7 mouse cellular contexts compared by ENCODE assay signal in the genomic region with DNA sequence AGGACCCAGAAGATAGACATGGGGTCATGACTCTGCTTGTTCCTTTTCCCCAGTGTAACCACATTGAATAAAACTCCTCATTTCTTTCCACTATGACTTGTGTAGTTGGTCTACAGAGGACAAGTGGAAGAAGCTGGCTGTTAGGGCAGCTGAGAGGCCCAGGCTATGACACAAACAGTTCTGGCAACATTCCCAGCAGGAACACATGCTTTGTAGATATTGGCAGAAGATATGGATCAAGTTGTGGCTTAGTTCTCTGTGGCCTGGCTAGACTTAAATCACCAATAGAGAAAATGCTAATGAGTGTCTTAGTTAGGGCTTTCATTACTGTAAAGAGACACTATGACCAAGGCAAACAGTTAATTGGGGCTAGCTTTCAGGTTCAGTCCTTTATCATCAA.
"Had no signal": no experiment of that assay in that cellular context is flagged by ENCODE, and none has a peak within 500 bp of the region (broad histone marks: within the 10 kb centered on the region; RNA-seq: fewer than 3 reads in every experiment).

No protein-coding gene starts in this region.

- H3K27me3 ChIP-seq: limb, embryonic 15.5 days; midbrain, embryonic 13.5 days had no signal

- H3K9me3 ChIP-seq: limb, embryonic 15.5 days had no signal

- H3K4me3 ChIP-seq: limb, embryonic 15.5 days; midbrain, embryonic 13.5 days had no signal

- H3K27ac ChIP-seq: limb, embryonic 15.5 days; liver, embryonic 14.5 days; midbrain, embryonic 13.5 days had no signal

- DNase-seq: kidney, postnatal 14 days; right cerebral cortex, postnatal 25 days; thymus, adult 18-20 months; thymus, postnatal 14 days had no signal

- ATAC-seq: midbrain, embryonic 13.5 days had no signal

- H3K9ac ChIP-seq: limb, embryonic 15.5 days; liver, embryonic 14.5 days; midbrain, embryonic 13.5 days had no signal

- H3K4me2 ChIP-seq: limb, embryonic 15.5 days; midbrain, embryonic 13.5 days had no signal

- H3K4me1 ChIP-seq: limb, embryonic 15.5 days; midbrain, embryonic 13.5 days had no signal

- H3K36me3 ChIP-seq: limb, embryonic 15.5 days; midbrain, embryonic 13.5 days had no signal
